Mouse (Mus musculus) effector memory CD4-positive, alpha-beta T cell, adult 7 months (primary cell): ENCODE data around the gene Trim68. TPM values are rescaled to one million over a fixed set of nuclear protein-coding genes. Genes with fewer than 3 reads are reported as not detected.

ENCODE experiments used
- polyA plus RNA-seq: library from polyadenylated mRNA; unstranded; fragments of 100-300 nt; shearing (Covaris generic); gene quantifications from one replicate; pipeline ENCODE4 v1.2.1, GENCODE M21; 2017

The Trim68 gene
- polyA plus RNA-seq, result 7.4 TPM

GRCm38 (mm10) chr7:102686944-102687501 lies at the start of gene Trim68:
Gene Trim68, minus strand, starts transcription at chr7:102687327.

GRCm38 (mm10) chr7:102727391-102727790 lies 40.3 kb upstream of the Trim68 start, which contains the start of gene Olfr559:
Gene Olfr559, minus strand, starts transcription at chr7:102727491.

DNA sequence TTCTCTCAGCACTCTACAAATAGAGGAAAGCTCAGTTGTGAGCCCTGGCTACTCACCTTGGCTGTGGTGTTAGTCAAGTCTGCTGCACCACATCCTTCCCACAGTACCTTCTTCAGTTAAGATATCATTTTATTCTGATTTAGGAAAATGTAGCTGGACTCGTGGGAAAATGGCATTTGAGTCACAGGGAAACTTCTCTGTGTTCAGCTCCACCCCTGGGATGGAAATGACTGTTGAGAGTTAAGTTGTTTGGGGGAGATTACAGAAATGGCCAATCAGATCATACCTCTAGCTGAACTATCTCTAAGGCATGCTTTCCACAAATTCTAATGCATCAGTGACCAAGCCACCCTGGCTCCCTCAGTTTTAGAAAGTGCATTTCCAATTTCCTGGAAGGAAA lies 31.8 kb upstream of the Trim68 start, which contains the start of gene Olfr33:
TSS of gene Olfr33 (minus strand) at position 101 of the 400 bp plus-strand sequence.

GRCm38 (mm10) chr7:102701915-102702314 lies 14.8 kb upstream of the Trim68 start, which contains the start of gene Olfr558:
Gene Olfr558, plus strand, starts transcription at chr7:102702215.

GRCm38 (mm10) chr7:102695358-102696125 lies 8.4 kb upstream of the Trim68 start, which contains the start of gene Olfr557:
Gene Olfr557, plus strand, starts transcription at chr7:102695910.

GRCm38 (mm10) chr7:102664599-102664998 lies 22.5 kb downstream of the Trim68 start, which contains the start of gene Olfr556:
Gene Olfr556, plus strand, starts transcription at chr7:102664899.

DNA sequence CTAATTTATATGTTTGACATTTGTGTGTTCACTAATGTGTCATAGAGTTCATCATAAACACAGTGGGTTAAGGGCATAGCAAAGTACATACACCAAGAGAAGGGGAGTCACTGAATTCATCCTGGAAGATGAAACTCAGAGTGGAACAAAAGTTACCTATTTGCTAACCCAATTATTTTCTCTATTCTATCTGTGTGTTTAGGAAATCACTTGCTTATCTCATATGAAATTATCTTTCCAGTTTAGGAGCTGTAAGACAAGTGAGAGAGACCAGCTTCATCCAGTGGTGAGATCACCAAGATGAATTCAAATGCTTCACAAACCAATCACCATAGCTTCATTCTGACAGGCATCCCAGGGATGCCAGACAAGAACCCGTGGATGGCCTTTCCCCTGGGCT lies 28.6 kb downstream of the Trim68 start, which contains the start of gene Olfr555:
TSS of gene Olfr555 (plus strand) at position 301 of the 400 bp plus-strand sequence.

DNA sequence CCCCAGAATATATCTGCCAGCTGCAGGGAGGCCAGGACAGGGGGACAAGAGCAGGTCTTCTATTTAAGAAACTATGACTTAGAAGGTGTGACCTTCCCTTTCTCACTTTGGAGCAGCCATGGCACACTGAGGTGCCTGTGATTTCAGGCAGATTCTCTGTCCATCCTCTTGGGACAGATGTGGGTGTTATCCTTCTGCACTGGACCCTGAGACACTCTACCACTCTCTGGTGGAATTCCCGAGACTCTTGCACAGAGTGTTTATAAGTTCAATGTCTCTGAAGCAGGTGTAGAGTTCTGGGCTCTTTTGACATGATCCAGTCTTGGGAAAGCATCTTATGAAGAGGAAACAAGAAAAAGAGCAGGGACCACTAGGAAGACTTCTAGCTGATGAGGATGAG lies 49.0 kb downstream of the Trim68 start, which contains the start of gene Olfr554:
TSS of gene Olfr554 (plus strand) at position 301 of the 400 bp plus-strand sequence.

Other genes with a start within 250 kb of the Trim68 start
- 47.0 TPM for gene Rrm1, start 245.6 kb downstream of the Trim68 start, polyA plus RNA-seq
- gene Olfr543, start 205.6 kb downstream of the Trim68 start, polyA plus RNA-seq, result 0.44 TPM
- gene Olfr544, start 199.0 kb downstream of the Trim68 start, polyA plus RNA-seq, result not detected
- not detected for gene Olfr545, start 187.8 kb downstream of the Trim68 start, polyA plus RNA-seq
- gene Olfr547, start 152.6 kb downstream of the Trim68 start, polyA plus RNA-seq, result not detected
- not detected for gene Olfr548-ps1, start 146.4 kb downstream of the Trim68 start, polyA plus RNA-seq
- not detected for gene Olfr549, start 137.5 kb downstream of the Trim68 start, polyA plus RNA-seq
- gene Trim21, start 121.8 kb downstream of the Trim68 start, polyA plus RNA-seq, result 19.6 TPM
- gene Olfr550, start 115.9 kb downstream of the Trim68 start, polyA plus RNA-seq, result 0.22 TPM
- gene Olfr551, start 95.4 kb downstream of the Trim68 start, polyA plus RNA-seq, result 0.09 TPM
- not detected for gene Olfr552, start 89.6 kb downstream of the Trim68 start, polyA plus RNA-seq
- gene Olfr553, start 69.1 kb downstream of the Trim68 start, polyA plus RNA-seq, result not detected
- 0.95 TPM for gene Olfr554, start 48.9 kb downstream of the Trim68 start, polyA plus RNA-seq
- not detected for gene Olfr555, start 28.5 kb downstream of the Trim68 start, polyA plus RNA-seq
- not detected for gene Olfr556, start 22.4 kb downstream of the Trim68 start, polyA plus RNA-seq
- gene Olfr557, start 8.6 kb upstream of the Trim68 start, polyA plus RNA-seq, result not detected
- gene Olfr558, start 14.9 kb upstream of the Trim68 start, polyA plus RNA-seq, result not detected
- gene Olfr33, start 31.7 kb upstream of the Trim68 start, polyA plus RNA-seq, result not detected
- gene Olfr559, start 40.2 kb upstream of the Trim68 start, polyA plus RNA-seq, result not detected
- gene Olfr560, start 72.0 kb upstream of the Trim68 start, polyA plus RNA-seq, result not detected
- not detected for gene Olfr78, start 72.1 kb upstream of the Trim68 start, polyA plus RNA-seq
- gene Olfr561, start 83.9 kb upstream of the Trim68 start, polyA plus RNA-seq, result not detected
- gene Olfr564, start 116.2 kb upstream of the Trim68 start, polyA plus RNA-seq, result not detected
- not detected for gene Olfr566, start 171.4 kb upstream of the Trim68 start, polyA plus RNA-seq
- gene Olfr568, start 189.8 kb upstream of the Trim68 start, polyA plus RNA-seq, result 0.41 TPM
- gene Olfr569, start 203.6 kb upstream of the Trim68 start, polyA plus RNA-seq, result not detected
- not detected for gene Olfr570, start 207.2 kb upstream of the Trim68 start, polyA plus RNA-seq
- not detected for gene Olfr571, start 230.2 kb upstream of the Trim68 start, polyA plus RNA-seq
- not detected for gene Olfr572, start 237.1 kb upstream of the Trim68 start, polyA plus RNA-seq